Mouse (Mus musculus) mesoderm, embryonic 11.5 days (tissue): ENCODE measurements at regions not wholly inside any gene's neighbourhood (a gene's known extent, or its start where the extent isn't known, plus 50 kb on each side); places are given as distances from the start of the nearest gene placed in this dataset.

Source experiments
- DNase-seq: peaks from one replicate; pipeline ENCODE4 v3.0.0-alpha.2; 2012; ENCODE audit warnings: low read depth, low spot score

DNA sequence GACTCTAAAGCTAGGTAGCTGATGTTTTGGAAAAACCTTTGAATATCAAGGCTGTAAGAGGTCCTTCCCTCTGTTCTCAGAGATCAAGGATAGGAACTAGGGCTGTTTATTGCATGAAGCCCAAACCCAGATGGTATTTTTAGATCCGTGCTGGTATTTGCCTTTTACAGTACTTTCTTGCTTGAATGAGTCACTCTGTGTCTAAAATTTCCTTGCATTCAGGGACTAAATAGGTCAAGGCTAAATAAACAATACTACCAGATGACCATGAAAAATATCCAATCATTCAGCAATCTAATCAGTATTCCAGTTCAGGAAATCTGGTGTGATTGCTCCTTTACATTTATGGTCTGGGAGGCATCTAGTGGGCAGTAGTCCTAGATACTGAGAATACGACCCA, 243.6 kb downstream of the Btg1 start:
- DNase-seq = no peak

GRCm38 (mm10) chr10:96863230-96863629, 246.4 kb downstream of the Btg1 start:
- peak; percentile 14 for DNase-seq

DNA sequence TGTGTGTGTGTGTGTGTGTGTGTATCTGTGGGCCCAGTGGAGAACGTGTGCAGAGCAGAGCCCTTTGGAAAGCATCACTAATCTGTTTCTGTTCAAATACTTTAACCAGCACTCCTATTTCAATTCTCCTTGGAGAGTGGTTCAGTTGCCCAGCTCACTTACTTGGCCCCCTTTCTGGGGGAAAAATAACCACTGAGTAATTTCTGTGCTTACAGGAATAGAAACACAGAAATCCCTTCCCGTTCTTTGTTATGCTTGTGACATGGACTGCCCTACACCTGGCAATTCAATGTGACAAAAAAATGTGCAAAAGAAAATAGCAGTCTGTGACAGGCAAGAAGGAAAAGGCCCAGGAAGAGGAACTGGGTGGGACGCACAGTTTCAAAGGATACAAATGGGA, 249.7 kb downstream of the Btg1 start:
- DNase-seq = no peak

GRCm38 (mm10) chr10:96871559-96872160, 254.9 kb downstream of the Btg1 start:
- DNase-seq = no peak

DNA sequence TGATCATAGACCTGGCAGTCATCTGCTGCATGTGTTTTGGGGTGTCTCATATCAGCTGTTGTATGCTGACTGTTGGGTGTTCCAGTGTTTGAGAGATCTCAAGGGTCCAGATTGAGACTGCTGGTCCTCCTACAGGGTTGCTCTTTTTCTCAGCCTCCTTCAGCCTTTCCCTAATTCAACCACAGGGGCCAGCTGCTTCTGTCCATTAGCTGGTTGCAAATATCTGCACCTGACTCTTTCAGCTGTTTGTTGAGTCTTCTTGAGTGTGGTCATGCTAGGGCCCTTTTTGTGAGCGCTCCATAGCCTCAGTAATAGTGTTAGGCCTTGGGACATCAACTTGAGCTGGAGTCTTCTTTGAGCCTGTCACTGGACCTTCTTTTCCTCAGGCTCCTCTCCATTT, 257.8 kb downstream of the Btg1 start:
- no peak for DNase-seq

DNA sequence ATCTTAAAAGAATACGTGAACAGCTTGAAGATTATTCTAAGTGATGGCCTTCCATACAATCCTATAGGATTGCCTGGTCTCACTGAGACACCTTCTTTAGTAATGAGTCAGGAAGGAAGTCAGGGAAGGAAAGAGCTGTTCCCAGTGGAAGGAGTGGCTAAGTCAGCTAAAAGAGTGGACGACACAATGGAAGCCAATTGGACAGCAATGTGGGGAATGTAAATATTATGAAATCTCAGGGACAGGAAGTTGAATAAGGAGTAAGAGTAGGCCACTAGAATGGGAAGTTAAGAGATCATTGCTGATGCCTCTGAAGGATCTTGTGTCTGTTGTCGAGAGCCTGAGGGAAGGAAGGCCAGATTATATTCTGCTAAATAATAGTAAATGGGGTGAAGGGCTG, 258.9 kb downstream of the Btg1 start:
- no peak for DNase-seq

- no peak for DNase-seq
Observed at GRCm38 (mm10) chr10:96879425-96879824, 262.6 kb downstream of the Btg1 start.

- no peak for DNase-seq
Observed at GRCm38 (mm10) chr10:96880771-96881170, 264.0 kb downstream of the Btg1 start.

GRCm38 (mm10) chr10:96881212-96881611, 264.4 kb downstream of the Btg1 start:
- no peak for DNase-seq

DNA sequence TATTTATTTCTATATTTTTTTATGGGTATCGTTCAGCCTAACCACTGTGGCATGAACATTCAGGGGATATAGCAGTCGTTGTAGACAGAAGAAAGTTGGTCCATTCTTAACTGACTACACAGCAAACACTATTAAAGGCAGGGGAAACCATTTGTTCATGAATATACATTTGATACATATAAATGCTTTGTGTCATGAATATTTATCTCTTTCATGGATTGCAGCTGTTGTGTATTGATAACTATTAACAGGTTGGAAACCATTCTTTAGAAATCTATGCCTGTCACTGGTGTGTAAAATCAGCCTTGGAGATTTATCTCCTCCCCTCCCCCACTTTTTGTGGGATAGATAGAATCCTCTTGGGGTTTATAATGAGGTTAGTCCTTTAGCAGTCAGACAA, 264.9 kb downstream of the Btg1 start:
- DNase-seq = peak; percentile 47

- no peak for DNase-seq
Observed at GRCm38 (mm10) chr10:96901150-96901549, 284.3 kb downstream of the Btg1 start.

DNA sequence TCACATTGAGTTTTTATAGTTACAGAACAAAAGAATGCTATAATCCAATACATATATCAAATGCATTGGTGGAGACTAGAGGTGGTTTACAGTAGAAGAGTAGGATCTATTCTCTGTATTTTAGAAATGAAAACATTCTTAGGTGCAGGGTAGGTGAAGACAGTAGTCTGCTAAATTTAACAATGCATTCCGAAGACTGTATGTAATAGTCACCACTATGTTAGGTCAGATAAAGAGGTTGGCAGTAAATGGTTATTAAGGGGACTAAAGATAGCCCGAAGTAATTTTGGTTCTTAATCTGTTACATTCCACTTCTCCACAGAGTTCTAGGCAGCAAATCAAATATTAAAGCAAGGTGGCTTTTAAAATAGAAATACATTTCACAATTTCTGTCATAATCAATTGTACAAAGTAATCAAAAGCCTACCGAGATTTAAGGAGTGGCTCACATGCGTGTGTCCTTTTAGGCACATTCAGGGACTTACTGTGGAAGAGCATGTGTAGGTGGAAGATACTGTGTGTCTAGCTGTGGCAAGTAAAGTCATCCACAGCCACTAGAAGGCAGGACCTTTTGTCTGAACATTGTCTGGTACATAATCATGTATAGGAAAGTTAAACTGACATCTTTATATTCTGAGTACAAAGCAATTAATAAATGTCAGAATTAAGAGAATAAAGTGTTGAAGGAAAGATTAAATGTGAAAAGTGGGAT, 288.4 kb downstream of the Btg1 start:
- DNase-seq = no peak

- DNase-seq = no peak
Observed at GRCm38 (mm10) chr10:96909661-96910315, 293.0 kb downstream of the Btg1 start.

GRCm38 (mm10) chr10:96921181-96921580, 304.4 kb downstream of the Btg1 start:
- DNase-seq = no peak

DNA sequence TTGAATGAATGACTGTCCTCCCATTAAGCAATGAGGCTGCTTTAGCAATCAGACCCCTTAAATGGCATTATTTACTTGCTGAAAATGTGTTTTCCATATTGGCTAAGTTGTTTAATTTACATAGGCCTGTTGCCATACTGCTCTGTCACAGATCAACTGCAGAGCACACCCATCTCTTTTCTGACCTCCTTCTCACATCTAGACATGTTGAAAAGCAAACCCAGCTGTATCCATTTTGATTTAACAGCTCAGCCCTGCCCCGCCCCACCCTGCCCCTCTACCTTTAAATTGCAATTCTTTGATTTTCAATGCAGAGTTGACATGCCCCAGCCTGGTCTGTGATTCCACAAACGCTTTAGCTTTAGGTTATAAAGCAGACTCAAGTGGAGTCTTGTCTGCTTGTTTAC, 307.5 kb downstream of the Btg1 start:
- no peak for DNase-seq

DNA sequence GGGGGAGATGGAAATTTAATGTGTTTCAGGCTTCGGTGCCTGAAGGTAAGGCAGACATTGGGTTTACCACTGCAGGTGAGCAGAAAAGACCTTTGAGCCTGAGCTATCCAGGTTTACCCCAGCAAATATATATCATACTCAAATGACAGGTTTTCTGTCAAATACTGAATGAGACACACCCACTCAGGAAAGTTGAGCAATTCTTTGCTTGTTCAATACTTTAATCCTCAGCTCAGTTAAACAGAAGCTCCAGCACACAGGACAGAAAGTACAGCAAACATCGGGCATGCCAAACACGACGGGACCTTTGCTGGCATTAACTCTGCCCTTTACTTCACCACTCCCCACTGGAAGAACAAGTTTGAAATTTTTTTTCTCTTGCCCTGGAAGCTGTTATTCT, 307.9 kb downstream of the Btg1 start:
- no peak for DNase-seq

- no peak for DNase-seq
Observed at GRCm38 (mm10) chr10:96925771-96926170, 309.0 kb downstream of the Btg1 start.

- peak; percentile 13 for DNase-seq
Observed at GRCm38 (mm10) chr10:96934661-96935060, 317.9 kb downstream of the Btg1 start.

DNA sequence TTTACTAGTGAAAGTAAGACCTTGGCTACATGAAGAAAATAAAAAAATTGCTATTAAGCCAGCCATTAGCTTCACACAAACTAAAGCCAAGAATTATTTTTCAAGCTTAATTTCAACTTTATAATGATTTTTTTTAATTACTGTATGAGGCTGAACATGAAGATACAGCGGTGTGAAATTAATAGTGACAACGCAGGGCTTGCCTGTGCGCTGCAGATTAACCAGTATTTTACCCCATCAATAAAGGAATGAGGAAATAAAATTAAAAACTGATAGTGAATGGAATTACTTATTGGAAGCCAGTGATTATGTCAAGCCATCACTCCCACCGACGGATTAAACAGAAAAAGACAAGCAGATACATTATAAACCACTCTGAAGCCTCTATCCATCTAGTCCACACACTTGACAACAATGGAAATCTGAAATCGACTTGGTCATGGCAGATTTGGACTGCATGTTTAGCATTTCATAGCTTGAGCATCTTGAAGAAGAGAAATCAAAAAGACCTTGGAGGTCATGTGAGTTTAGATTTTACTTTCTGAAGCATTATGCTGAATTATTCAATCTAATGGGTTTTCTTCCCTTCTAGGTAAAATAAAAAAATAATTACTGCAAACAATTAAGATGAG, 324.2 kb downstream of the Btg1 start:
- DNase-seq = no peak

DNA sequence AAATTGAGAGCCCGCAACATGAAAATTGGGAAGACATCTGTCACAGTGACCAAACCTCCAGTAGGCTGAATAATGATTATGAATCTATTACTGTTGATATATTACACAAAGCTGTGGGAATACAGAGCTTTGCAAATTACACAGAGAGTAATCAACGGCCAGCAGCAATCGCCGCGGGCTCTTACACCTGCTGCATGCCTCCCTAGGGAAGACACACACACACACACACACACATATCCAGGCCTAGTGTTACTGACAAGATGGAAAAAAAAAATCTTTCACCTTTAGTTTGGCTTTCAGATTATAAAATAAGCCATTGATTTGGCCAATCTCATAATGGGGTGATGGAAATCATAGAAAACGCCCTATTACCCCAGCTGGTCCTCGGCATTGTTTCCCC, 327.4 kb downstream of the Btg1 start:
- DNase-seq = peak; percentile 10

DNA sequence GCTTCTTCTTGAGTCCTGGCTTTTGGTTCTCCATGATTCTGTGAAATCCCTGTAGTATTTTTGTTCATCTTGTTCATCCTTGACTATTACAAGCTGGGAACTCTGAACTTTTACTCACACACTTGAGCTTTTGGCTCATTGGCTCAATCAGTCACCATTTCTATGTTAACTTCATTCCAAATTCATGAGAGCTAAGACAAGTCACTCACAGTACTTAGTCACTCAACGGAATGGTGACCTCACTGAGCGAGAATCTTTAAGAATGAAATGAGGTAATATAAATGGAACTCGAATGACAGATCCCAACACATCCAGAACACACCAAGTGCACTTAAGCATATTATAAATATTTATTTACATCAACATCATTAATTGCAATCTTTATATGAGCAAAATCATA, 331.2 kb downstream of the Btg1 start:
- DNase-seq = no peak

- no peak for DNase-seq
Observed at GRCm38 (mm10) chr10:96948871-96949270, 332.1 kb downstream of the Btg1 start.
